Mouse (Mus musculus) forebrain, embryonic 12.5 days (tissue): ENCODE results near the gene Srgap2. TPM values are rescaled to one million over a fixed set of nuclear protein-coding genes. Genes with fewer than 3 reads are reported as not detected.

Experiments used
- ATAC-seq: fragments of 200-750 bp; cut with Nextera tagmentation; 2 replicates; pipeline ENCODE4 v1.8.0; 2017; ENCODE audit warnings: moderate TSS enrichment; ENCODE audit not compliant: low FRiP score
- H3K27ac ChIP-seq: fragments of 300-500 bp; sonication (generic); 2 replicates; pipeline ENCODE4 v1.5.1; 2016; ENCODE audit warnings: mild to moderate bottlenecking
- H3K27me3 ChIP-seq: fragments of 300-500 bp; sonication (generic); 2 replicates; pipeline ENCODE4 v1.6.1; 2016; ENCODE audit warnings: mild to moderate bottlenecking
- H3K36me3 ChIP-seq: fragments of 300-500 bp; sonication (generic); replicated peaks from 2 replicates; pipeline ENCODE4 v1.6.1; 2016; ENCODE audit warnings: mild to moderate bottlenecking
- H3K4me1 ChIP-seq: fragments of 300-500 bp; sonication (generic); 2 replicates; pipeline ENCODE4 v1.6.1; 2016
- H3K4me2 ChIP-seq: fragments of 300-500 bp; sonication (generic); 2 replicates; pipeline ENCODE4 v1.6.1; 2016; ENCODE audit warnings: mild to moderate bottlenecking, moderate library complexity
- H3K4me3 ChIP-seq: fragments of 300-500 bp; sonication (generic); replicated peaks from 2 replicates; pipeline ENCODE4 v1.5.1; 2016; ENCODE audit warnings: mild to moderate bottlenecking
- H3K9ac ChIP-seq: fragments of 300-500 bp; sonication (generic); 2 replicates; pipeline ENCODE4 v1.6.1; 2016; ENCODE audit warnings: mild to moderate bottlenecking
- H3K9me3 ChIP-seq: fragments of 300-500 bp; sonication (generic); 2 replicates; pipeline ENCODE4 v1.6.1; 2016
- WGBS: fragments of 180-500 bp; shearing (Covaris S2); methylation state at CpG from one replicate; pipeline ENCODE4 v1.1.7; 2016; 5-methylcytosine and 5-hydroxymethylcytosine counted together
- polyA plus RNA-seq: library from polyadenylated mRNA; unstranded; fragments of >200 nt; fragmentation: Nextera tagmentation; extraction: Ambion mirVana; gene quantifications from 2 replicates; pipeline ENCODE4 v1.2.1, GENCODE M21; 2016

Srgap2 gene
- polyA plus RNA-seq, 1 experiment from 2014 or later = 17.1 TPM

- H3K36me3 ChIP-seq = no peaks in the 10 kb centered on the region
- H3K9ac ChIP-seq = peak overlapping the region; percentile 87; the same call in 1 of the 2 replicates
- WGBS = 53% methylated on average over 3 of the region's 3 CpGs
- no peak for ATAC-seq
- no peaks in the 10 kb centered on the region for H3K9me3 ChIP-seq
- peaks cover 44% of the 10 kb centered on the region for H3K4me1 ChIP-seq
- no peaks in the 10 kb centered on the region for H3K27me3 ChIP-seq
- peak overlapping the region; percentile 98 for H3K4me2 ChIP-seq
- H3K4me3 ChIP-seq = peak overlapping the region; percentile 82
- no peak overlapping the region for H3K27ac ChIP-seq
Observed at GRCm38 (mm10) chr1:131523794-131524193, 3.4 kb downstream of the Srgap2 start.

GRCm38 (mm10) chr1:131516588-131516987, 10.6 kb downstream of the Srgap2 start:
- Histone ChIP-seq H3K27ac (no peak overlapping the region), H3K4me3 (no peak overlapping the region), H3K4me1 (0 out of 2 replicates have a peak, but pooled peaks cover 10% of the 10 kb centered on the region), H3K36me3 (no peaks in the 10 kb centered on the region), H3K27me3 (no peaks in the 10 kb centered on the region), H3K9me3 (no peaks in the 10 kb centered on the region), H3K4me2 (no peak overlapping the region), H3K9ac (no peak overlapping the region)
- 96% methylated on average over 3 of the region's 3 CpGs for WGBS
- no peak for ATAC-seq

GRCm38 (mm10) chr1:131514197-131514596, 13.0 kb downstream of the Srgap2 start:
- Histone ChIP-seq H3K9ac (no peak overlapping the region), H3K9me3 (no peaks in the 10 kb centered on the region), H3K4me1 (0 out of 2 replicates have a peak, but pooled peaks cover 5% of the 10 kb centered on the region), H3K27ac (no peak overlapping the region), H3K4me3 (no peak overlapping the region), H3K4me2 (no peak overlapping the region), H3K27me3 (no peaks in the 10 kb centered on the region), H3K36me3 (no peaks in the 10 kb centered on the region)
- 69% methylated on average over 1 of the region's 1 CpGs for WGBS
- no peak for ATAC-seq

GRCm38 (mm10) chr1:131513136-131513535, 14.0 kb downstream of the Srgap2 start:
- ATAC-seq = no peak
- H3K9ac ChIP-seq = no peak overlapping the region
- H3K9me3 ChIP-seq = no peaks in the 10 kb centered on the region
- 89% methylated on average over 2 of the region's 2 CpGs for WGBS
- H3K4me3 ChIP-seq = no peak overlapping the region
- 0 out of 2 replicates have a peak, but pooled peaks cover 5% of the 10 kb centered on the region for H3K4me1 ChIP-seq
- no peak overlapping the region for H3K27ac ChIP-seq
- H3K36me3 ChIP-seq = no peaks in the 10 kb centered on the region
- no peaks in the 10 kb centered on the region for H3K27me3 ChIP-seq
- no peak overlapping the region for H3K4me2 ChIP-seq

- no peak overlapping the region for H3K9ac ChIP-seq
- H3K9me3 ChIP-seq = no peaks in the 10 kb centered on the region
- H3K27ac ChIP-seq = no peak overlapping the region
- H3K27me3 ChIP-seq = no peaks in the 10 kb centered on the region
- ATAC-seq = no peak
- H3K4me2 ChIP-seq = no peak overlapping the region
- 81% methylated on average over 3 of the region's 3 CpGs for WGBS
- H3K4me1 ChIP-seq = 0 out of 2 replicates have a peak, but pooled peaks cover 5% of the 10 kb centered on the region
- H3K4me3 ChIP-seq = no peak overlapping the region
- H3K36me3 ChIP-seq = no peaks in the 10 kb centered on the region
Observed at GRCm38 (mm10) chr1:131511661-131512500, 15.3 kb downstream of the Srgap2 start.

GRCm38 (mm10) chr1:131511131-131511530, 16.0 kb downstream of the Srgap2 start:
- H3K27ac ChIP-seq = no peak overlapping the region
- no peaks in the 10 kb centered on the region for H3K9me3 ChIP-seq
- H3K4me1 ChIP-seq = 0 out of 2 replicates have a peak, but pooled peaks cover 5% of the 10 kb centered on the region
- H3K4me2 ChIP-seq = no peak overlapping the region
- H3K36me3 ChIP-seq = no peaks in the 10 kb centered on the region
- no peak overlapping the region for H3K4me3 ChIP-seq
- no peak overlapping the region for H3K9ac ChIP-seq
- no peak for ATAC-seq
- H3K27me3 ChIP-seq = no peaks in the 10 kb centered on the region

- no peaks in the 10 kb centered on the region for H3K9me3 ChIP-seq
- H3K4me3 ChIP-seq = no peak overlapping the region
- no peaks in the 10 kb centered on the region for H3K27me3 ChIP-seq
- WGBS = 88% methylated on average over 1 of the region's 1 CpGs
- no peak overlapping the region for H3K9ac ChIP-seq
- no peak for ATAC-seq
- H3K27ac ChIP-seq = no peak overlapping the region
- H3K4me2 ChIP-seq = no peak overlapping the region
- H3K4me1 ChIP-seq = no peaks in the 10 kb centered on the region
- H3K36me3 ChIP-seq = no peaks in the 10 kb centered on the region
Observed at GRCm38 (mm10) chr1:131501681-131502080, 25.5 kb downstream of the Srgap2 start.

- Histone ChIP-seq H3K27me3 (no peaks in the 10 kb centered on the region), H3K9me3 (no peaks in the 10 kb centered on the region), H3K4me3 (no peak overlapping the region), H3K27ac (no peak overlapping the region), H3K4me2 (no peak overlapping the region), H3K9ac (no peak overlapping the region), H3K36me3 (no peaks in the 10 kb centered on the region), H3K4me1 (0 out of 2 replicates have a peak, but pooled peaks cover 5% of the 10 kb centered on the region)
- 85% methylated on average over 1 of the region's 1 CpGs for WGBS
- ATAC-seq = no peak
Observed at GRCm38 (mm10) chr1:131498231-131498630, 28.9 kb downstream of the Srgap2 start.

GRCm38 (mm10) chr1:131493966-131494898, 32.9 kb downstream of the Srgap2 start:
- 85% methylated on average over 4 of the region's 4 CpGs for WGBS
- H3K4me1 ChIP-seq = peaks cover 9% of the 10 kb centered on the region; the same call in 1 of the 2 replicates
- no peaks in the 10 kb centered on the region for H3K36me3 ChIP-seq
- H3K9me3 ChIP-seq = no peaks in the 10 kb centered on the region
- H3K4me2 ChIP-seq = no peak overlapping the region
- H3K4me3 ChIP-seq = no peak overlapping the region
- no peak for ATAC-seq
- H3K27ac ChIP-seq = no peak overlapping the region
- H3K27me3 ChIP-seq = no peaks in the 10 kb centered on the region
- H3K9ac ChIP-seq = no peak overlapping the region

- Histone ChIP-seq H3K36me3 (no peaks in the 10 kb centered on the region), H3K4me1 (peaks cover 10% of the 10 kb centered on the region), H3K4me3 (no peak overlapping the region), H3K4me2 (no peak overlapping the region), H3K27me3 (no peaks in the 10 kb centered on the region), H3K27ac (no peak overlapping the region), H3K9ac (no peak overlapping the region), H3K9me3 (no peaks in the 10 kb centered on the region)
- ATAC-seq = no peak
- 67% methylated on average over 2 of the region's 2 CpGs for WGBS
Observed at GRCm38 (mm10) chr1:131492360-131492759, 34.8 kb downstream of the Srgap2 start.

GRCm38 (mm10) chr1:131491579-131491978, 35.6 kb downstream of the Srgap2 start:
- ATAC-seq = no peak
- no peak overlapping the region for H3K9ac ChIP-seq
- H3K4me1 ChIP-seq = peaks cover 16% of the 10 kb centered on the region
- no peak overlapping the region for H3K4me3 ChIP-seq
- no peak overlapping the region for H3K27ac ChIP-seq
- 58% methylated on average over 4 of the region's 4 CpGs for WGBS
- no peaks in the 10 kb centered on the region for H3K27me3 ChIP-seq
- no peaks in the 10 kb centered on the region for H3K9me3 ChIP-seq
- H3K36me3 ChIP-seq = no peaks in the 10 kb centered on the region
- H3K4me2 ChIP-seq = no peak overlapping the region

GRCm38 (mm10) chr1:131489312-131489711, 37.8 kb downstream of the Srgap2 start:
- Histone ChIP-seq H3K27me3 (no peaks in the 10 kb centered on the region), H3K4me1 (peaks cover 14% of the 10 kb centered on the region), H3K9me3 (no peaks in the 10 kb centered on the region), H3K4me3 (no peak overlapping the region), H3K9ac (no peak overlapping the region), H3K27ac (no peak overlapping the region), H3K4me2 (no peak overlapping the region), H3K36me3 (no peaks in the 10 kb centered on the region)
- ATAC-seq = no peak
- 91% methylated on average over 3 of the region's 3 CpGs for WGBS
